Mouse (Mus musculus): ENCODE measurements around the gene Gm49661. TPM values are rescaled to one million over a fixed set of nuclear protein-coding genes. Genes with fewer than 3 reads are reported as not detected.

Gm49661 gene
- polyA plus RNA-seq, 1 experiment from 2014 or later = not detected

DNA sequence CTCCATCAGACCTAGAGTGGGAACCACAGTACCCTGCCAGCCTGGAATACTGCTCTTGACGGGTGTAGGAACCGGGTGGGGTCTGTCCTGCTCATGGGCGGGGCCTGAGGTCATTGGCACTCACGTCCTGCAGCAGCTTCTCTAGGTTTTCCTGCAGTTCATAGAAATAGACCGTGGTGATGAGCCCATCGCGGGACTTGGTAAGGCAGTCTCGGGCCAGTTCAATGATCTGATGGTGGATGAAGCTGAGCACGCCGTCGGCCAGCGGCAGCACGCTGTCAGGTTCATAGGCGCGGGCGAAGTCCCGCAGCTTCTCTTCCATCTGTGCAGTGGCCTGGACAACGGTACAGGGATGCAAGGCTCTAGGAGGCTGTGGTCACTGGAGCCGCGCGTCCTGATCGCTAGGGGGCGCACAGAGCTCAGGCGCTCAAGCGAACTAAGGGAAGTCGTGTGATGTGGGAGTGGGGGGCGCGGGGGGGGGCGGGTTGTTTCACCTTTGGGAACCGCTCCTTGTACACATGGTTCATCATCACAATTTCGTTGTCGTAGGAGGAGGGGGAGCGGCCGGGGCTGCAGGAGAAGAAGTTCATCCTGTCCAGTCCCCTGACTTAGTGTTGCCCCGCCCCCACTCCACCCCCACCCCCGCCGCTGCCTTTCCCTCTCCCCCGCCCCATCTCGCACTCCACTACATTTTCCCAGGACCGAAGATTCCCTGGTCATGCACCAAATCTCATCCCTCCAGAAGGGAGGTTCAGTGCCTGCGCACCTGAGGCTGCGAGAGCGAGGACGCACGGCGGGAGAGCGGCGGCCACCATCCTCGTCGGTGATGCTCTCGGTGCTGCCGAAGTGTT is 40.6 kb downstream of the Gm49661 start:
- peaks cover 7% of the 10 kb centered on the region; the same call in 1 of the 2 replicates for H3K4me1 ChIP-seq
- no peak overlapping the region for H3K27ac ChIP-seq (replicated peaks)
- H3K4me2 ChIP-seq (replicated peaks) = peak overlapping the region; percentile 65
- WGBS = 2% methylated on average over 51 of the region's 52 CpGs
- H3K36me3 ChIP-seq = no peaks in the 10 kb centered on the region
- H3K4me3 ChIP-seq (replicated peaks) = peak overlapping the region; percentile 39
- peaks cover 39% of the 10 kb centered on the region for H3K27me3 ChIP-seq
- H3K9ac ChIP-seq = no peak overlapping the region
- 0 out of 2 replicates have a peak, but pooled peaks have one; percentile 34 for ATAC-seq (ENCODE audit: insufficient number of reproducible peaks, low FRiP score, low TSS enrichment, low read depth)
- H3K9me3 ChIP-seq (replicated peaks) = no peaks in the 10 kb centered on the region

DNA sequence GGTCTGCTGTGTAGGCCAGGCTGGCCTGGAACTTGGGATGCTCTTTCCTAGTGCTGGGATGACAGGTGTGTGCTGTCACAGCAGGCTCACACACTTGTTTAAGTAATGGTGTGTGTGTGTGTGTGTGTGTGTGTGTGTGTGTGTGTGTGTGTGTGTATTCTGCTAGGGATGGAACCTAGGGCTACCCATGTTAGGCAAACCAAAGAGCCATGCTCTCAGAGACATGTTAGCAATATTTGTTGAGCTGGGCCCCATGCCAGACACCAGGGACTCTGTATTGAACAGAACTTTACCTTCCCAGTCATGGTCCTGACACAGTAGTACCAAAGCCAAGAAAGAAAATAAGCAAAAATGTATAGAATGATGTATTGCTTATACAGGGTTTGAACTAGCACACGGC is 41.7 kb downstream of the Gm49661 start:
- H3K4me1 ChIP-seq = peaks cover 7% of the 10 kb centered on the region; the same call in 1 of the 2 replicates
- H3K9ac ChIP-seq = no peak overlapping the region
- H3K4me2 ChIP-seq (replicated peaks) = no peak overlapping the region
- no peak overlapping the region for H3K27ac ChIP-seq (replicated peaks)
- H3K9me3 ChIP-seq (replicated peaks) = no peaks in the 10 kb centered on the region
- 80% methylated on average over 1 of the region's 1 CpGs for WGBS
- H3K27me3 ChIP-seq = peaks cover 37% of the 10 kb centered on the region
- no peak overlapping the region for H3K4me3 ChIP-seq (replicated peaks)
- no peaks in the 10 kb centered on the region for H3K36me3 ChIP-seq
- ATAC-seq (ENCODE audit: insufficient number of reproducible peaks, low FRiP score, low TSS enrichment, low read depth) = no peak

DNA sequence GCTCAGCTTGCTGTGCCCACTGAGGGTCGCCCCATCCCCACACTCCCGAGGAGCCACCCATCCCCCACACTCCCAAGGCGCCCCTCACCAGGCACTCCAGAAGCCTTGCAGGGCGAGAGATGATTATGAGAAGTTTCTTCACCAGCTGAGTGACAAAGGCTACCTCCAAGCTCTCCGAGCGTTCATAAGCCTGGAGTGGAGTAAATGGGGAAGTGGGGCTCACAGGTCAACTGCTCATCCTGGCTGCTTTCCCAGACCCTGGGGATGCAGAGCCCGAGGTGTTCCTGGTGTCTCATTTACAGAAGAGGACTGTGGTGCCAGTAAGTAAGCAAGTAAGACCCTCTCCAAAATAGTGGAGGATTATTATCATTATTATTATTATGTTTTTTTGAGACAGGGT is 43.7 kb downstream of the Gm49661 start:
- Histone ChIP-seq H3K27ac (replicated peaks) (no peak overlapping the region), H3K4me1 (peaks cover 7% of the 10 kb centered on the region; the same call in 1 of the 2 replicates), H3K4me3 (replicated peaks) (no peak overlapping the region), H3K9ac (no peak overlapping the region), H3K27me3 (peaks cover 22% of the 10 kb centered on the region), H3K4me2 (replicated peaks) (no peak overlapping the region), H3K9me3 (replicated peaks) (no peaks in the 10 kb centered on the region), H3K36me3 (no peaks in the 10 kb centered on the region)
- no peak for ATAC-seq (ENCODE audit: insufficient number of reproducible peaks, low FRiP score, low TSS enrichment, low read depth)
- WGBS = 66% methylated on average over 7 of the region's 7 CpGs

DNA sequence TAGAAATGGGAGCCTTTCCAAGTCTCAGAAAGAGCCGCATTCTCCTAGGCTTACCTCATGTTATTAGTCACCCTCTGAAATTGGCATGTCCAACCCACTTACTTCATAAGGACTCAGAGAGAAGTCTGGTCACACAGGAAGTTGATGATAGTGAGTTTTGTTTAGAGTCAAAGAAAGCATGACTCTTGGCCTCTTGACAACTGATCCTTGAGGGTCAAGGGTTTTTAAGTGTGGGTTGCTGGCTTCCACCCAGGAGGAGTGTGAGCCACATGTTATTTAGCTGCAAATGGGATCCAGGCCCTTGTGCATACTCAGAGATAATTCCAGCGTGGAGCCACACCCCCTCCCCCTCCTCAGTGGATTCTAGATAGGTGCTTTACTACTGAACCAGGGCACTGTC is 47.6 kb downstream of the Gm49661 start:
- WGBS = 59% methylated on average over 2 of the region's 2 CpGs
- ATAC-seq (ENCODE audit: insufficient number of reproducible peaks, low FRiP score, low TSS enrichment, low read depth) = no peak
- Histone ChIP-seq H3K4me2 (replicated peaks) (no peak overlapping the region), H3K4me1 (no peaks in the 10 kb centered on the region), H3K27me3 (peaks cover 13% of the 10 kb centered on the region; the same call in 1 of the 2 replicates), H3K9me3 (replicated peaks) (no peaks in the 10 kb centered on the region), H3K27ac (replicated peaks) (no peak overlapping the region), H3K4me3 (replicated peaks) (no peak overlapping the region), H3K9ac (no peak overlapping the region), H3K36me3 (no peaks in the 10 kb centered on the region)

DNA sequence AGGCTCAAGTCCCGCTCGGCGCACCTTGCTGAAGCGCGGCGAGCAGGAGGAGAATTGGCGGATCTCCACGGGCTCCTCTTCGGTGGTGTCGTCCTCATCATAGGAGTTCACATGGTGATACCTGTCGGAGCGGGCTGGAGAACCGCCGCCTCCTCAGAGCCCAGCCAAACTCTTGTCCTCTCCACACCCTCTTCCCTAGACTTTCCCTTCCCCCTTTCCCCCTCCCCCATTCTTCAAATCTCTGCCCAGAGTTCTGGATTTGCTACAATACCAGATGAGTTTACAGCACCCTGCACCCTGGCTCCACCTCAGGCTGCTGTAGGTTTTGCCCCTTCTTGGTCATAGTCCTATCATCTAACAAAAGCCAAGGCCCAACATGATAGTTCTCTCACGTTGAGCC is 50.6 kb downstream of the Gm49661 start:
- H3K4me1 ChIP-seq = no peaks in the 10 kb centered on the region
- 89% methylated on average over 15 of the region's 15 CpGs for WGBS
- no peak overlapping the region for H3K9ac ChIP-seq
- ATAC-seq (ENCODE audit: insufficient number of reproducible peaks, low FRiP score, low TSS enrichment, low read depth) = no peak
- H3K27me3 ChIP-seq = peaks cover 18% of the 10 kb centered on the region
- no peak overlapping the region for H3K4me2 ChIP-seq (replicated peaks)
- no peaks in the 10 kb centered on the region for H3K9me3 ChIP-seq (replicated peaks)
- no peak overlapping the region for H3K4me3 ChIP-seq (replicated peaks)
- H3K36me3 ChIP-seq = no peaks in the 10 kb centered on the region
- no peak overlapping the region for H3K27ac ChIP-seq (replicated peaks)

DNA sequence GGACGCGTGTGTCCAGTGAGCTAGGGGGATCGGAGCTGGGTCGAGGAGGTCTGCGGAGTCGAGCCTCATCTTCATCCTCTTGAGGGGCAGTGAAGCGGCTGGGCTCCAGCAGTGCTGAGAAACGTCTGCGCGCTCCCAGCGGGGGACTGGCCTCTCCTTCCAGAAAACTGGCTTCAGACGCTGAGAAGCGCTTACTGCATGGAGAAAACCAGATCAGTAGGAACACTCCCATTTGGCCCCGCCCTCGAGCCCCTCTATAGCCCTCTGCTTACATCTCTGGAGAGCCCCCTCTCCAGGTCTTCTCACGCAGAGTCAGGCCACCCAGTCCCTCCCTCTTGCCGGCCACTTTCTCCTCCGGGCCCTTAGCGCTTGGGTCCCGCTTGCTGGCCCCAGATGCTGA is 51.5 kb downstream of the Gm49661 start:
- no peak overlapping the region for H3K9ac ChIP-seq
- no peaks in the 10 kb centered on the region for H3K36me3 ChIP-seq
- H3K4me1 ChIP-seq = peaks cover 8% of the 10 kb centered on the region
- no peak overlapping the region for H3K4me3 ChIP-seq (replicated peaks)
- peaks cover 23% of the 10 kb centered on the region for H3K27me3 ChIP-seq
- no peak overlapping the region for H3K27ac ChIP-seq (replicated peaks)
- no peak for ATAC-seq (ENCODE audit: insufficient number of reproducible peaks, low FRiP score, low TSS enrichment, low read depth)
- no peak overlapping the region for H3K4me2 ChIP-seq (replicated peaks)
- no peaks in the 10 kb centered on the region for H3K9me3 ChIP-seq (replicated peaks)
- 34% methylated on average over 20 of the region's 20 CpGs for WGBS

Small RNAs within 50 kb of the gene (microRNA-seq; reads per million reads assigned to microRNA genes)
- not detected for gene Gm24197 (ENCODE audit: borderline number of aligned reads)

Other genes starting within 250 kb of the Gm49661 start
- gene G430095P16Rik, start 246.4 kb downstream of the Gm49661 start, polyA plus RNA-seq (2015; fragmentation: Nextera tagmentation; extraction: Ambion mirVana) = 4.2 and 4.9 TPM in 2 replicates
- gene Nfix, start 169.1 kb downstream of the Gm49661 start, polyA plus RNA-seq (2015; fragmentation: Nextera tagmentation; extraction: Ambion mirVana) = 61.4 and 62.0 TPM in 2 replicates
- gene Dand5, start 146.6 kb downstream of the Gm49661 start, polyA plus RNA-seq (2015; fragmentation: Nextera tagmentation; extraction: Ambion mirVana) = 8.4 and 8.9 TPM in 2 replicates
- gene Gadd45gip1, start 137.9 kb downstream of the Gm49661 start, polyA plus RNA-seq (2015; fragmentation: Nextera tagmentation; extraction: Ambion mirVana) = 46.5 TPM in 2 replicates
- 104 and 110 TPM in 2 replicates for gene Rad23a, start 128.8 kb downstream of the Gm49661 start, polyA plus RNA-seq (2015; fragmentation: Nextera tagmentation; extraction: Ambion mirVana)
- 975 and 998 TPM in 2 replicates for gene Calr, start 122.5 kb downstream of the Gm49661 start, polyA plus RNA-seq (2015; fragmentation: Nextera tagmentation; extraction: Ambion mirVana)
- gene Farsa, start 112.4 kb downstream of the Gm49661 start, polyA plus RNA-seq (2015; fragmentation: Nextera tagmentation; extraction: Ambion mirVana) = 94.5 and 99.8 TPM in 2 replicates
- gene Syce2, start 97.3 kb downstream of the Gm49661 start, polyA plus RNA-seq (2015; fragmentation: Nextera tagmentation; extraction: Ambion mirVana) = 68.0 and 72.9 TPM in 2 replicates
- gene Gcdh, start 75.5 kb downstream of the Gm49661 start, polyA plus RNA-seq (2015; fragmentation: Nextera tagmentation; extraction: Ambion mirVana) = 29.4 and 32.2 TPM in 2 replicates
- gene Klf1, start 67.5 kb downstream of the Gm49661 start, polyA plus RNA-seq (2015; fragmentation: Nextera tagmentation; extraction: Ambion mirVana) = 1.3 and 1.6 TPM in 2 replicates
- 20.0 and 22.4 TPM in 2 replicates for gene Dnase2a, start 60.9 kb downstream of the Gm49661 start, polyA plus RNA-seq (2015; fragmentation: Nextera tagmentation; extraction: Ambion mirVana)
- gene Mast1, start 32.1 kb downstream of the Gm49661 start, polyA plus RNA-seq (2015; fragmentation: Nextera tagmentation; extraction: Ambion mirVana) = 1.9 and 2.2 TPM in 2 replicates
- gene Rtbdn, start 22.4 kb downstream of the Gm49661 start, polyA plus RNA-seq (2015; fragmentation: Nextera tagmentation; extraction: Ambion mirVana) = 0.27 TPM in 1 of 2 replicates, not detected in the other
- 705 and 717 TPM in 2 replicates for gene Prdx2, start 154 bp upstream of the Gm49661 start, polyA plus RNA-seq (2015; fragmentation: Nextera tagmentation; extraction: Ambion mirVana)
- gene Rnaseh2a, start 334 bp upstream of the Gm49661 start, polyA plus RNA-seq (2015; fragmentation: Nextera tagmentation; extraction: Ambion mirVana) = 94.9 and 99.1 TPM in 2 replicates
- gene Junb, start 9.3 kb upstream of the Gm49661 start, polyA plus RNA-seq (2015; fragmentation: Nextera tagmentation; extraction: Ambion mirVana) = 38.0 and 40.5 TPM in 2 replicates
- 27.2 and 30.6 TPM in 2 replicates for gene Hook2, start 21.2 kb upstream of the Gm49661 start, polyA plus RNA-seq (2015; fragmentation: Nextera tagmentation; extraction: Ambion mirVana)
- gene Best2, start 45.1 kb upstream of the Gm49661 start, polyA plus RNA-seq (2015; fragmentation: Nextera tagmentation; extraction: Ambion mirVana) = 0.93 and 2.0 TPM in 2 replicates
- gene Asna1, start 55.8 kb upstream of the Gm49661 start, polyA plus RNA-seq (2015; fragmentation: Nextera tagmentation; extraction: Ambion mirVana) = 117 and 119 TPM in 2 replicates
- 114 and 117 TPM in 2 replicates for gene Trir, start 57.4 kb upstream of the Gm49661 start, polyA plus RNA-seq (2015; fragmentation: Nextera tagmentation; extraction: Ambion mirVana)
- gene Tnpo2, start 67.5 kb upstream of the Gm49661 start, polyA plus RNA-seq (2015; fragmentation: Nextera tagmentation; extraction: Ambion mirVana) = 31.4 and 32.9 TPM in 2 replicates
- 32.6 and 37.4 TPM in 2 replicates for gene Fbxw9, start 90.6 kb upstream of the Gm49661 start, polyA plus RNA-seq (2015; fragmentation: Nextera tagmentation; extraction: Ambion mirVana)
- 0.65 and 0.88 TPM in 2 replicates for gene Gm5741, start 98.5 kb upstream of the Gm49661 start, polyA plus RNA-seq (2015; fragmentation: Nextera tagmentation; extraction: Ambion mirVana)
- 53.0 and 57.9 TPM in 2 replicates for gene Dhps, start 102.3 kb upstream of the Gm49661 start, polyA plus RNA-seq (2015; fragmentation: Nextera tagmentation; extraction: Ambion mirVana)
- 123 and 127 TPM in 2 replicates for gene Wdr83os, start 111.3 kb upstream of the Gm49661 start, polyA plus RNA-seq (2015; fragmentation: Nextera tagmentation; extraction: Ambion mirVana)
- 42.0 and 43.7 TPM in 2 replicates for gene Wdr83, start 111.9 kb upstream of the Gm49661 start, polyA plus RNA-seq (2015; fragmentation: Nextera tagmentation; extraction: Ambion mirVana)
- 35.7 and 39.5 TPM in 2 replicates for gene Man2b1, start 113.8 kb upstream of the Gm49661 start, polyA plus RNA-seq (2015; fragmentation: Nextera tagmentation; extraction: Ambion mirVana)
- gene Zfp791, start 153.7 kb upstream of the Gm49661 start, polyA plus RNA-seq (2015; fragmentation: Nextera tagmentation; extraction: Ambion mirVana) = 3.2 TPM in 2 replicates
- not detected in 2 replicates for gene Cks1brt, start 182.5 kb upstream of the Gm49661 start, polyA plus RNA-seq (2015; fragmentation: Nextera tagmentation; extraction: Ambion mirVana)